Mouse (Mus musculus): ENCODE measurements around the gene Mydgf. TPM values are rescaled to one million over a fixed set of nuclear protein-coding genes. Genes with fewer than 3 reads are reported as not detected.

Gene Mydgf
- polyA plus RNA-seq, 1 experiment from 2014 or later = 113 TPM

DNA sequence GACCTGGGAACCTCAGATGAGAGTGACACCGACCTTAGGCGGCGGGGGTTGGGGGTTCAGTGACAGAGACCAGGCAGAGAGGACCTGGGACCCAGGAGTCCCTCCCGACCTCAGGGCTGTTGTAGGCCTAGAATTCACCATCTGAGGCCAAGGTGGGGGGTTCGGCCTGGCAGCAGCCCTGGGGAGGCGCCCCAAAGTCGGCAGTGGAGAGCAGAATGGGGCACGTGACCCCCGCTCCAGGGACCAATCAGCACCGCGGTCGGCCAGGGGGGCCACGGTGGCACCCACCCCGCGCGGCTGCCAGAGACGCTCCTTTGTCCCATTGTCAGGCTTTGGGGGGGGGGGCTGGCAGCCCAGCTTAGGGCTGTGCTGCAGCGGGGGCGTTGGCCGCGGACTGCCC is 44.4 kb downstream of the Mydgf start:
- Histone ChIP-seq H3K27me3 (replicated peaks) (peaks cover 54% of the 10 kb centered on the region), H3K4me2 (peak overlapping the region; percentile 100), H3K4me1 (peaks cover 34% of the 10 kb centered on the region), H3K27ac (no peak overlapping the region), H3K4me3 (replicated peaks) (peak overlapping the region; percentile 70), H3K9ac (no peak overlapping the region), H3K9me3 (no peaks in the 10 kb centered on the region), H3K36me3 (no peaks in the 10 kb centered on the region)
- 14% methylated on average over 19 of the region's 21 CpGs for WGBS
- ATAC-seq (ENCODE audit: insufficient read depth, low FRiP score, low read depth) = no peak

DNA sequence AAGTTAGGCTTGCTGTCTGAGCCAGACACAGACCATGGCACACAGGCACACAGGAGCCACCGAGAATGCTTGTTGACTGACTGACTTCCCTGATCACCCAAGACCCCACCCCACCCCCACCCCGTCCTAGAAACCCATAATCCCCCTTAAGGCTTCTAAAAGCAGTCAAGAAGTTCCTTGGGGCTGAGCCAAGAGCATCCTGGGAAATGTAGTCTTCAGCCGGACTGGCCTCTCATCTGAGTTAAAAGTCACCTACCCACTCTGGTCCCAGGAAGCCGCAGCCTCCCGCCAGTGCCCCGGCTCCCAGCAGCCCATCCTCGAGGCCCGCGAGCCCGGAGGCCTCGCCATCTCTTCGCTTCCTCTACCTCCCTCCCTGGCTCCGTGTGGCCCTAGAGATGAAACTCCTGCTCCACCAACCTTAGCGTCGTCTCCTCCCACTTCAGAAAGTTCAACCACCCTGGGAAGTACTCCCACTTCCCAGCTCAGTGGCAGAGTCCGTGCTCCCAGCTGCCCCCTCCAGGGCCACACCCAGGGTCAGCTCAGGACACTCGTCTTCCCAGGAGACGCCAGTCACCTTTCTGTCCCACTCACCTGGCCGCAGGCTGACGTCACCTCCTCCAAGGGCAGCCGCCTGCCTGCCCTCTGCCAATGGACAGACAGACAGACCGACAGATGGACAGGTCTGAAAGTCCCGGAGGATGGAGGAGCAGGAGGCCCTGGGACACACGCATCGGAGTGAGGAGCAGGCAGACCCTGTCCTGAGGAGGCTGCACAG is 45.7 kb downstream of the Mydgf start:
- no peak for ATAC-seq (ENCODE audit: insufficient read depth, low FRiP score, low read depth)
- Histone ChIP-seq H3K27me3 (replicated peaks) (peaks cover 45% of the 10 kb centered on the region), H3K9me3 (no peaks in the 10 kb centered on the region), H3K4me2 (peak overlapping the region; percentile 41), H3K36me3 (no peaks in the 10 kb centered on the region), H3K4me3 (replicated peaks) (no peak overlapping the region), H3K9ac (no peak overlapping the region), H3K27ac (no peak overlapping the region), H3K4me1 (peaks cover 42% of the 10 kb centered on the region)
- 20% methylated on average over 25 of the region's 25 CpGs for WGBS

DNA sequence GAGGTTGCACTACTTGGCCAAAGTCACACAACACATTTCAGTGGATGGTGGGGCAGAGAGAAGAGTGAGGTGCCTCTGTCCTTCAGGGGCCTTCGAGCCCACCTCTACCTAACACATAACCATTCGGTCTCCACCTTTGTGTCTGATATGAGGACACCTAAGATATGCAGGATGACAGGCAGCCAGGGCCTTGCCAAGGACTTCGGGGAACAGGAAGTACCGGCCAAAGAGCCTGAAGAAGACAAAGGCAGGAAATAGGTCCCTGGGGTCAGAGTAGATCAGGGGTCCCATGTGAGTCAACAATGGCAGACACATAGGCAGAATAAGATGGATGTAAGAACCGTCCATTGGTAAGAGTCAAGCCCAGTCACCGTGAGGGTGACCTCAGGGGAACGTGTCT is 47.2 kb downstream of the Mydgf start:
- Histone ChIP-seq H3K4me3 (replicated peaks) (no peak overlapping the region), H3K27me3 (replicated peaks) (peaks cover 36% of the 10 kb centered on the region), H3K4me2 (no peak overlapping the region), H3K9ac (no peak overlapping the region), H3K9me3 (no peaks in the 10 kb centered on the region), H3K36me3 (no peaks in the 10 kb centered on the region), H3K4me1 (peaks cover 37% of the 10 kb centered on the region), H3K27ac (no peak overlapping the region)
- WGBS = 81% methylated on average over 7 of the region's 7 CpGs
- no peak for ATAC-seq (ENCODE audit: insufficient read depth, low FRiP score, low read depth)

DNA sequence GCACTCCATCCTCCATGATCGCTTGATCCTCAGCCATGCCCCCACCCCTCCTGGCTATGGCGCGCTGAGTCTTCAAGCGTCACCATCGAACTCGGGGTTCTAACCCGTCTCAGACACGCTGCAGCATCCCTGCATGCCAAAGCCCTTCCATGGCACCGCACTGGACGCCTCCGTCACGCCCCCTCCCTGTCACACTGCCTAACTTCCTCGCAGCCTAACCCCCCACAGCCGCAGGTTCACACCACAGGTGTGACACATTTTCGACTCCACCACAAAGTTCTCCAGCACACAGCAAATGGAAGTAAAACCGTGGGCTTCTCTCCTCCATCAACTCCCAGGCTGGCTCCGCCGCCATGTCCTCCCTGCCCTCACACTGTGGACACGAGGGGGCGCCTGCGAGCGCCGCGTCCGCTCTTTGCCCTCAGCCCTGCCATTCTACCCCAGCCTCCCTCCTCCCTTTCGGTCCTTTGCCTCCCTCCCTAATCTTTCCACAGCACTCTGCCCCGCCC is 49.2 kb downstream of the Mydgf start:
- Histone ChIP-seq H3K4me3 (replicated peaks) (peak overlapping the region; percentile 35), H3K4me1 (peaks cover 28% of the 10 kb centered on the region), H3K27me3 (replicated peaks) (peaks cover 16% of the 10 kb centered on the region), H3K9me3 (no peaks in the 10 kb centered on the region), H3K27ac (peak overlapping the region; percentile 26), H3K36me3 (no peaks in the 10 kb centered on the region), H3K4me2 (peak overlapping the region; percentile 77), H3K9ac (no peak overlapping the region)
- peak; percentile 24 for ATAC-seq (ENCODE audit: insufficient read depth, low FRiP score, low read depth)
- 2% methylated on average over 27 of the region's 27 CpGs for WGBS

GRCm38 (mm10) chr17:56133457-56134363 is 50.0 kb downstream of the Mydgf start:
- peak overlapping the region; percentile 77 for H3K4me2 ChIP-seq
- peak overlapping the region; percentile 70 for H3K27ac ChIP-seq
- no peak overlapping the region for H3K9ac ChIP-seq
- H3K9me3 ChIP-seq = no peaks in the 10 kb centered on the region
- ATAC-seq (ENCODE audit: insufficient read depth, low FRiP score, low read depth) = peak; percentile 80
- peaks cover 8% of the 10 kb centered on the region for H3K27me3 ChIP-seq (replicated peaks)
- 16% methylated on average over 21 of the region's 21 CpGs for WGBS
- peak overlapping the region; percentile 35 for H3K4me3 ChIP-seq (replicated peaks)
- H3K36me3 ChIP-seq = no peaks in the 10 kb centered on the region
- H3K4me1 ChIP-seq = peaks cover 24% of the 10 kb centered on the region

DNA sequence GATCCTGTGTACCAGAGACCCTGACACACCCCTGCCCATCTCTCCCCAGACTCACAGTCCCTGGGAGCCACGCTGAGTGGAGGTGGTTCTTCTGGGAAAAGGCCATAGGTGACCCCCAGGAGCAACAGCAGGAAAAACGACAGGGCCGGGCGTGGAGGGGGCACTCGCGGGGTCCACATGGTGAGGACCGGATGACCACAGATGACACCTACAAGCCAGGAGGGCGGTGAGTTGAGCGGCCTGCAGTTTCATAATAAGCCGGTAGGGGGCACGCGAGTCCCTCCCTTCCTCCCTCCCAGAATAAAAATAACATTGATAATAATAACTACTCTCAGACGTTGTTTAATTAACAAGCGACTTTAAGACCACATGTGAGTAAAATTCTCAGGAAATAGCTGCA is 51.1 kb downstream of the Mydgf start:
- Histone ChIP-seq H3K9me3 (no peaks in the 10 kb centered on the region), H3K4me1 (peaks cover 20% of the 10 kb centered on the region), H3K9ac (no peak overlapping the region), H3K27ac (no peak overlapping the region), H3K36me3 (no peaks in the 10 kb centered on the region), H3K4me3 (replicated peaks) (no peak overlapping the region), H3K27me3 (replicated peaks) (no peaks in the 10 kb centered on the region), H3K4me2 (peak overlapping the region; percentile 34; the same call in 1 of the 2 replicates)
- no peak for ATAC-seq (ENCODE audit: insufficient read depth, low FRiP score, low read depth)
- WGBS = 6% methylated on average over 14 of the region's 14 CpGs

DNA sequence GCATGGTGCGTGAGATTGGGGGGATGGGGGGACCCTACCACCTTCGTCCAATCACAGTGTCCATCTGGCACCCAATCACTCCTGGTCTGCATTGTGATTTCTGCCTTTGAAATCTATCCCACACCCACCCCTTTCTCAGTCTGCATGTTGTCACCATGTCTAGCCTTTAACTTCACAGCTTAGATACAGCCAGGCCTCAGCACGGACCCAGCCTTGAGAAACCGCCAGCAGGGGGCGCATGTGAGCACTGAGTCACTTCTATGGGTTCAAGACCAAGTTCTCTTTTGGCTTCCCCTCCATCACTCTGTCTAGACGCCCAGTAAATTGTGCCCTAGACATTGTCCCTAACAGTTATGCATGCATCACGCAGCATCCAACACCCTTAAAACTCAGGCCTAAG is 51.9 kb downstream of the Mydgf start:
- 40% methylated on average over 7 of the region's 7 CpGs for WGBS
- no peaks in the 10 kb centered on the region for H3K9me3 ChIP-seq
- H3K4me2 ChIP-seq = no peak overlapping the region
- H3K36me3 ChIP-seq = no peaks in the 10 kb centered on the region
- peaks cover 20% of the 10 kb centered on the region for H3K4me1 ChIP-seq
- no peak overlapping the region for H3K4me3 ChIP-seq (replicated peaks)
- ATAC-seq (ENCODE audit: insufficient read depth, low FRiP score, low read depth) = no peak
- H3K9ac ChIP-seq = no peak overlapping the region
- H3K27ac ChIP-seq = no peak overlapping the region
- no peaks in the 10 kb centered on the region for H3K27me3 ChIP-seq (replicated peaks)

DNA sequence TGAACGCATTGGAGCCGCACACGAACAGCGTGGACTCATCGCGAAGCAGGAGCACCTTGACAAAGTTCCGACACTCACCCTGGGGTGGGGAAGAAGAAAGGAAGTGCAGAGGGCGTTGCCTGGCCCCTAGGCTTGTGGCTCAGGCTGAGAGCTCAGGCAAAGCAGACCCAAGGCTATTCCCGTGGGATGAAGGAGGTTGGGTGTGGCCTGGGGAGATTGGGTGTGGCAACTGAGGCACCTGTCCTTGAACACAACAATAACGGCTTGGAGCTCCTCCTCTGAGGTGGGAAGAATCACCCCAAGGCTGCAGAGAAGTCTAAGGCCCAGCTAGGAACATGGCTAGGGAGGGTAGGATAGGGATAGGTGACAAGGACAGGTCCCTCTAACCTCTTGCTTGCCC is 52.6 kb downstream of the Mydgf start:
- Histone ChIP-seq H3K27ac (no peak overlapping the region), H3K9me3 (no peaks in the 10 kb centered on the region), H3K4me1 (peaks cover 20% of the 10 kb centered on the region), H3K9ac (no peak overlapping the region), H3K4me2 (no peak overlapping the region), H3K36me3 (no peaks in the 10 kb centered on the region), H3K4me3 (replicated peaks) (no peak overlapping the region), H3K27me3 (replicated peaks) (no peaks in the 10 kb centered on the region)
- 92% methylated on average over 10 of the region's 10 CpGs for WGBS
- ATAC-seq (ENCODE audit: insufficient read depth, low FRiP score, low read depth) = no peak

GRCm38 (mm10) chr17:56128246-56128645 is 55.5 kb downstream of the Mydgf start:
- Histone ChIP-seq H3K36me3 (no peaks in the 10 kb centered on the region), H3K27me3 (replicated peaks) (peaks cover 15% of the 10 kb centered on the region), H3K4me3 (replicated peaks) (no peak overlapping the region), H3K4me1 (peaks cover 16% of the 10 kb centered on the region), H3K4me2 (no peak overlapping the region), H3K9ac (no peak overlapping the region), H3K9me3 (no peaks in the 10 kb centered on the region), H3K27ac (no peak overlapping the region)
- 78% methylated on average over 15 of the region's 15 CpGs for WGBS
- ATAC-seq (ENCODE audit: insufficient read depth, low FRiP score, low read depth) = no peak

DNA sequence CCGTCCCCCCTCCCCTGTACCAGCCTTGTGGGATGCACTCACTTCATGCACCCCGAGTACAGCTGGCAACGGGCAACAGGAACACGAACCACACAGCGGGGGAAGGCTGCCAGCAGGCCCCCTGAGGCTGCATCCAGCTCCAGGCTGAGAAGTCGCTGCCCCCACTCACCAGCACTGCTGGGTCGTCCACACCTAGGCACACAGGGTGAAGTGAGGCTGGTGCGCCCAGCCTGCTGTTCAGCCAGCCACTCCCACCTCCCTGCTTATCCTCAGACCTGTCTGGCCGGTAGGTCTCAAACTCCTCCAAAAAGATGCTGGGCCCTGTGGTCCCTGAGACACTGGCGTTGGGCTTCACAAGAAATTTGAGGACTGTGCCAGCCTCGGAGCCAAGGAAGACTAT is 57.5 kb downstream of the Mydgf start:
- Histone ChIP-seq H3K9ac (no peak overlapping the region), H3K36me3 (no peaks in the 10 kb centered on the region), H3K4me3 (replicated peaks) (no peak overlapping the region), H3K4me1 (peaks cover 12% of the 10 kb centered on the region), H3K27me3 (replicated peaks) (peaks cover 29% of the 10 kb centered on the region), H3K27ac (no peak overlapping the region), H3K9me3 (no peaks in the 10 kb centered on the region), H3K4me2 (no peak overlapping the region)
- 72% methylated on average over 11 of the region's 11 CpGs for WGBS
- ATAC-seq (ENCODE audit: insufficient read depth, low FRiP score, low read depth) = no peak

All from stomach, embryonic 15.5 days (tissue).